Mouse (Mus musculus): ENCODE results near the gene Spg21. TPM values are rescaled to one million over a fixed set of nuclear protein-coding genes. Genes with fewer than 3 reads are reported as not detected.

Gene Spg21
- polyA plus RNA-seq, 1 experiment from 2014 or later = 125 TPM

DNA sequence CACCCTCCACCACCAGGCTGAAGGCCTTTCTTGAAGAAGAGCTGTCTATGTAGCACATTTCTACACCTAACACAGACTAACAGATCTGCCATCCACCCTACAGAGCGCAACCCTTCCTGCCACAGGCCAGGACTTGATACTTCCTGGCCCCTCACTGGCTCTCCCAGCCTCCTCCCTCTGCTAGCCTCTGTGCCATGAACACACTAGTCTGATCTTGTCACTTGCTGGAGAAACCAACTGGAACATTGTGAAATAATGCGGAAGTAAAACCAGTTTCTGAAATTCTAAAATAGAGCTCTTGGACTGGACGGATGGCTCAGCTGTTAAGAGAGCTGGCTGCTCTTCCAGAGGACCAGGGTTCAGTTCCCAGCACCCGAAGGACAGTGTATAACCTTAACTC, 32.1 kb downstream of the Spg21 start:
- Histone ChIP-seq H3K4me2 (no peak overlapping the region), H3K27ac (ENCODE audit: low read depth, low read length) (no peak overlapping the region), H3K9ac (ENCODE audit: low read length) (no peak overlapping the region), H3K9me3 (ENCODE audit: control insufficient read depth, low read length) (no peaks in the 10 kb centered on the region), H3K27me3 (ENCODE audit: control insufficient read depth, insufficient read depth, low read length) (no peaks in the 10 kb centered on the region), H3K4me3 (ENCODE audit: low read depth, low read length) (no peak overlapping the region), H3K4me1 (ENCODE audit: control insufficient read depth, insufficient read depth, low read length) (no peaks in the 10 kb centered on the region), H3K36me3 (ENCODE audit: control insufficient read depth, insufficient read depth, low read length) (no peaks in the 10 kb centered on the region)
- no peak for DNase-seq (ENCODE audit: low spot score, missing footprints)
- ATAC-seq (ENCODE audit: low FRiP score) = no peak
- 92% methylated on average over 4 of the region's 4 CpGs for WGBS

- Histone ChIP-seq H3K9me3 (ENCODE audit: control insufficient read depth, low read length) (no peaks in the 10 kb centered on the region), H3K4me3 (ENCODE audit: low read depth, low read length) (no peak overlapping the region), H3K4me1 (ENCODE audit: control insufficient read depth, insufficient read depth, low read length) (no peaks in the 10 kb centered on the region), H3K4me2 (no peak overlapping the region), H3K27ac (ENCODE audit: low read depth, low read length) (no peak overlapping the region), H3K9ac (ENCODE audit: low read length) (no peak overlapping the region), H3K36me3 (ENCODE audit: control insufficient read depth, insufficient read depth, low read length) (no peaks in the 10 kb centered on the region), H3K27me3 (ENCODE audit: control insufficient read depth, insufficient read depth, low read length) (no peaks in the 10 kb centered on the region)
- WGBS = 64% methylated on average over 8 of the region's 8 CpGs
- DNase-seq (ENCODE audit: low spot score, missing footprints) (no peak), ATAC-seq (ENCODE audit: low FRiP score) (no peak)
These were observed 41.4 kb downstream of the Spg21 start for GRCm38 (mm10) chr9:65502146-65502545.

- no peaks in the 10 kb centered on the region for H3K27me3 ChIP-seq (ENCODE audit: control insufficient read depth, insufficient read depth, low read length)
- DNase-seq (ENCODE audit: low spot score, missing footprints) (no peak), ATAC-seq (ENCODE audit: low FRiP score) (no peak)
- no peak overlapping the region for H3K9ac ChIP-seq (ENCODE audit: low read length)
- no peaks in the 10 kb centered on the region for H3K36me3 ChIP-seq (ENCODE audit: control insufficient read depth, insufficient read depth, low read length)
- no peak overlapping the region for H3K4me2 ChIP-seq
- H3K9me3 ChIP-seq (ENCODE audit: control insufficient read depth, low read length) = no peaks in the 10 kb centered on the region
- 84% methylated on average over 21 of the region's 21 CpGs for WGBS
- no peak overlapping the region for H3K27ac ChIP-seq (ENCODE audit: low read depth, low read length)
- H3K4me1 ChIP-seq (ENCODE audit: control insufficient read depth, insufficient read depth, low read length) = no peaks in the 10 kb centered on the region
- no peak overlapping the region for H3K4me3 ChIP-seq (ENCODE audit: low read depth, low read length)
These were observed 42.2 kb downstream of the Spg21 start for GRCm38 (mm10) chr9:65502721-65503505.

DNA sequence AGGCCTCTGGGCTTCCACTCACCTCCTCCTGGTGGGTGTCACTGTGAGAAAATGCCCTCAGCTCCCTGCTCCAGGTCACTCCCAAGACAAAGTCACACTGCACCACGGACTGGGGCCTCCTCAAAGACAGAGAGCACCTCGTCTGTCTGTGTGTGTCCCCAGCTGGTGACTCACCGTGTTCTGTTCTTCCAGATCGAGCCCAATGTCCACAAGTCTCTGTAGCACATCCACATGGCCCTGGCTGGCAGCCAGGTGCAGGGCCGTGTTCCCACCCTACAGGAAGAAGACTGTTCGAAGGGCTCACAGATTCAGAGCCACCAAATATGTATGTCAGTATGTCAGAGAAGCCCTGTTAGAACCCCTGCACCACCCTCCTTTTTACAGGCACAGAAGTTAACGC, 47.7 kb downstream of the Spg21 start:
- WGBS = 85% methylated on average over 7 of the region's 7 CpGs
- H3K4me3 ChIP-seq (ENCODE audit: low read depth, low read length) = no peak overlapping the region

GRCm38 (mm10) chr9:65512520-65512919, 51.8 kb downstream of the Spg21 start:
- Histone ChIP-seq H3K36me3 (ENCODE audit: control insufficient read depth, insufficient read depth, low read length) (no peaks in the 10 kb centered on the region), H3K4me3 (ENCODE audit: low read depth, low read length) (no peak overlapping the region), H3K27me3 (ENCODE audit: control insufficient read depth, insufficient read depth, low read length) (no peaks in the 10 kb centered on the region), H3K9ac (ENCODE audit: low read length) (no peak overlapping the region), H3K27ac (ENCODE audit: low read depth, low read length) (no peak overlapping the region), H3K4me2 (no peak overlapping the region), H3K9me3 (ENCODE audit: control insufficient read depth, low read length) (no peaks in the 10 kb centered on the region), H3K4me1 (ENCODE audit: control insufficient read depth, insufficient read depth, low read length) (peaks cover 3% of the 10 kb centered on the region; the same call in 1 of the 2 replicates)
- ATAC-seq (ENCODE audit: low FRiP score) = no peak
- no peak for DNase-seq (ENCODE audit: low spot score, missing footprints)
- 92% methylated on average over 3 of the region's 3 CpGs for WGBS

More for the DNA sequence above, 47.7 kb downstream of the Spg21 start:
- no peaks in the 10 kb centered on the region for H3K9me3 ChIP-seq (ENCODE audit: control insufficient read depth, low read length)
- no peaks in the 10 kb centered on the region for H3K4me1 ChIP-seq (ENCODE audit: control insufficient read depth, insufficient read depth, low read length)
- DNase-seq (ENCODE audit: low spot score, missing footprints) (no peak), ATAC-seq (ENCODE audit: low FRiP score) (no peak)
- H3K27me3 ChIP-seq (ENCODE audit: control insufficient read depth, insufficient read depth, low read length) = no peaks in the 10 kb centered on the region
- H3K4me2 ChIP-seq = no peak overlapping the region
- H3K27ac ChIP-seq (ENCODE audit: low read depth, low read length) = no peak overlapping the region
- no peaks in the 10 kb centered on the region for H3K36me3 ChIP-seq (ENCODE audit: control insufficient read depth, insufficient read depth, low read length)
- no peak overlapping the region for H3K9ac ChIP-seq (ENCODE audit: low read length)

- no peaks in the 10 kb centered on the region for H3K36me3 ChIP-seq (ENCODE audit: control insufficient read depth, insufficient read depth, low read length)
- H3K4me3 ChIP-seq (ENCODE audit: low read depth, low read length) = no peak overlapping the region
- H3K4me1 ChIP-seq (ENCODE audit: control insufficient read depth, insufficient read depth, low read length) = peaks cover 3% of the 10 kb centered on the region; the same call in 1 of the 2 replicates
- DNase-seq (ENCODE audit: low spot score, missing footprints) (no peak), ATAC-seq (ENCODE audit: low FRiP score) (no peak)
- H3K9ac ChIP-seq (ENCODE audit: low read length) = no peak overlapping the region
- H3K27me3 ChIP-seq (ENCODE audit: control insufficient read depth, insufficient read depth, low read length) = no peaks in the 10 kb centered on the region
- no peak overlapping the region for H3K27ac ChIP-seq (ENCODE audit: low read depth, low read length)
- 73% methylated on average over 8 of the region's 8 CpGs for whole genome bisulfite sequencing
- no peaks in the 10 kb centered on the region for H3K9me3 ChIP-seq (ENCODE audit: control insufficient read depth, low read length)
- H3K4me2 ChIP-seq = no peak overlapping the region
These were observed 53.7 kb downstream of the Spg21 start for GRCm38 (mm10) chr9:65514431-65514830.

GRCm38 (mm10) chr9:65514851-65515261, 54.1 kb downstream of the Spg21 start:
- no peak overlapping the region for H3K27ac ChIP-seq (ENCODE audit: low read depth, low read length)
- no peak overlapping the region for H3K4me3 ChIP-seq (ENCODE audit: low read depth, low read length)
- no peaks in the 10 kb centered on the region for H3K27me3 ChIP-seq (ENCODE audit: control insufficient read depth, insufficient read depth, low read length)
- peaks cover 4% of the 10 kb centered on the region; the same call in 1 of the 2 replicates for H3K4me1 ChIP-seq (ENCODE audit: control insufficient read depth, insufficient read depth, low read length)
- H3K9me3 ChIP-seq (ENCODE audit: control insufficient read depth, low read length) = no peaks in the 10 kb centered on the region
- no peak overlapping the region for H3K9ac ChIP-seq (ENCODE audit: low read length)
- WGBS = 68% methylated on average over 3 of the region's 3 CpGs
- no peaks in the 10 kb centered on the region for H3K36me3 ChIP-seq (ENCODE audit: control insufficient read depth, insufficient read depth, low read length)
- DNase-seq (ENCODE audit: low spot score, missing footprints) (no peak), ATAC-seq (ENCODE audit: low FRiP score) (no peak)
- no peak overlapping the region for H3K4me2 ChIP-seq

DNA sequence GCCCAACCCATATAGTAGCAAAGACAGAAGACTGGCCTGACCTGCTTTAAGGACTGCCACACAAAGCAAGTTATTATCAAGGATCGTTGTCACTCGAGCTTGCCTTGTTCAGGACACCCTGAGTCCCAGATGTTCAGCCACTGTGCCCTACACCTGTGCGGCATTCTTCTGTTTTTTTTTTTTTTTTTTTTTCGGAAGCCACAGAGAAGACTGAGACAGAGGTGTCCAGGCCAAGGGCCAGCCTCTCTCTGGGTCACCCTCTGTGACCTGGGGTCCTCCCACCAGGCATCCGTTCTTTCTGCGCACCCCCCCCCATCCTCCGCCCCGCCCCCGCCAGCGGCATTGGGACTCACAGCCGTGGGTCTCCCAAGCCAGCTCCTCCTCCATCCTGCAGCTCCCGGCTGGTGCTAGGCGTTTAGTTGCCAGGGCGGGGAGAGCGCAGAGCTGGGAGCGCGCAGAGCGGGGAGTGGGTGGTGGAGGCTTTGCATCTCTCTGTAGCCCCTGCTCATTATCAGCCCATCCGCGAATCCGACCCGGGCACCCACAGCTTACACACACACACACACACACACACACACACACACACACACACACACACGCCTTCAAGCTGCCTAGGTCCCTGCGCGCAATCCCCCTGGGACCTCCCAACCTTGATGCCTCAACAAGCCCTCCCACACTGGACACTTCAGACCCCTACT, 59.2 kb downstream of the Spg21 start, which contains the start of gene Ankdd1a:
Gene Ankdd1a (minus strand): TSS at position 387 of the 698 bp plus-strand sequence.
- H3K27me3 ChIP-seq (ENCODE audit: control insufficient read depth, insufficient read depth, low read length) = 0 out of 2 replicates have a peak, but pooled peaks cover 2% of the 10 kb centered on the region
- peak within 1 kb of the TSS; percentile 41 for H3K4me2 ChIP-seq
- peaks cover 4% of the 10 kb centered on the region; the same call in 1 of the 2 replicates for H3K4me1 ChIP-seq (ENCODE audit: control insufficient read depth, insufficient read depth, low read length)
- no peaks in the 10 kb centered on the region for H3K36me3 ChIP-seq (ENCODE audit: control insufficient read depth, insufficient read depth, low read length)
- 0 out of 2 replicates have a peak within 1 kb of the TSS, but pooled peaks have one; percentile 10 for H3K9ac ChIP-seq (ENCODE audit: low read length)
- DNase-seq (ENCODE audit: low spot score, missing footprints) (peak; percentile 88), ATAC-seq (ENCODE audit: low FRiP score) (no peak)
- peak within 1 kb of the TSS; percentile 6 for H3K4me3 ChIP-seq (ENCODE audit: low read depth, low read length)
- no peaks in the 10 kb centered on the region for H3K9me3 ChIP-seq (ENCODE audit: control insufficient read depth, low read length)
- WGBS = 10% methylated on average over 22 of the region's 25 CpGs
- H3K27ac ChIP-seq (ENCODE audit: low read depth, low read length) = no peak within 1 kb of the TSS

DNA sequence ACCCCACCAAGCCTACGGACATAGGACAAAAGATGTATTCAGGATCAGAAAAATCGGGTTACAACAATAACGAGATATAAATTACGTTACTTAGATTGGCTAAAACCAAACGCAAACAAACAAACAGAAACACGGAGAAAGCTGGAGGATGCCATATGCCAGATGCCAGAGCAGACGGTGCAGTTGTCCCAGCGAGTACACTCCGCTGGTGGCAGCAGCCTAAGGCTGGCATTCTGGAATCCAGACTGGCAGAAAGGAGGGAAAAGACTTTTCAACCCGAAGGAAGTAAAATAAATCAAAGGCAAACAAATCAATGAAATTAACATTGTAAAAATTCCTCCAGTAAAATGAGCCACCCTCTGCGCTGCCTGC, 59.7 kb downstream of the Spg21 start:
- Histone ChIP-seq H3K27ac (ENCODE audit: low read depth, low read length) (no peak overlapping the region), H3K4me3 (ENCODE audit: low read depth, low read length) (peak overlapping the region; percentile 6; the same call in 1 of the 2 replicates), H3K9me3 (ENCODE audit: control insufficient read depth, low read length) (no peaks in the 10 kb centered on the region), H3K4me1 (ENCODE audit: control insufficient read depth, insufficient read depth, low read length) (peaks cover 4% of the 10 kb centered on the region; the same call in 1 of the 2 replicates), H3K4me2 (peak overlapping the region; percentile 41), H3K9ac (ENCODE audit: low read length) (no peak overlapping the region), H3K27me3 (ENCODE audit: control insufficient read depth, insufficient read depth, low read length) (0 out of 2 replicates have a peak, but pooled peaks cover 2% of the 10 kb centered on the region), H3K36me3 (ENCODE audit: control insufficient read depth, insufficient read depth, low read length) (no peaks in the 10 kb centered on the region)
- WGBS = 21% methylated on average over 11 of the region's 11 CpGs
- DNase-seq (ENCODE audit: low spot score, missing footprints) = no peak
- no peak for ATAC-seq (ENCODE audit: low FRiP score)
